Mouse (Mus musculus) brain, adult 2 months (tissue): ENCODE results near the gene Ano1.
A peak's percentile ranks its signal among the peaks of the same experiment; 100 is the strongest.

ENCODE experiments used
- DNase-seq: peaks from one replicate; pipeline ENCODE4 v3.0.0; 2011; ENCODE audit warnings: low read depth, low spot score

Gene Ano1

DNA sequence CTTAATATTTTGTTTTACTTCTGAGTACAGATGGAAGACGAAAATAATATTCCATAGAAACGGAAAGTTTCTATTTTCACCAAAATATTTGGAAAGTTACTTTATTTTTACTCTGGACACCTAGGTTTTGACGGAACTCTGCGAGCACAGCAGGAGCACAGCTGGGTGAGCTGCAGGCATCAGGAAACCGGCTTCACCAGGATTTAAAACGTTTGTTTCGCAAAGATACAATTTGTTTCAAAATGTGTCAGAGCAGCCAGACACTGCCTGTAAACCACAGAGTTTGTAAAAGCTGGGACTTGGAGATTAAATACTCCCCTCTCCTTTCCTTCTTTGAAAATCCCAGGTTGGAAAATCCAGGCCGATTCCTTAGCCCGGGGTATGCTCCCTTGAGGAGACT, 53.9 kb downstream of the Ano1 start:
- DNase-seq: no peak

DNA sequence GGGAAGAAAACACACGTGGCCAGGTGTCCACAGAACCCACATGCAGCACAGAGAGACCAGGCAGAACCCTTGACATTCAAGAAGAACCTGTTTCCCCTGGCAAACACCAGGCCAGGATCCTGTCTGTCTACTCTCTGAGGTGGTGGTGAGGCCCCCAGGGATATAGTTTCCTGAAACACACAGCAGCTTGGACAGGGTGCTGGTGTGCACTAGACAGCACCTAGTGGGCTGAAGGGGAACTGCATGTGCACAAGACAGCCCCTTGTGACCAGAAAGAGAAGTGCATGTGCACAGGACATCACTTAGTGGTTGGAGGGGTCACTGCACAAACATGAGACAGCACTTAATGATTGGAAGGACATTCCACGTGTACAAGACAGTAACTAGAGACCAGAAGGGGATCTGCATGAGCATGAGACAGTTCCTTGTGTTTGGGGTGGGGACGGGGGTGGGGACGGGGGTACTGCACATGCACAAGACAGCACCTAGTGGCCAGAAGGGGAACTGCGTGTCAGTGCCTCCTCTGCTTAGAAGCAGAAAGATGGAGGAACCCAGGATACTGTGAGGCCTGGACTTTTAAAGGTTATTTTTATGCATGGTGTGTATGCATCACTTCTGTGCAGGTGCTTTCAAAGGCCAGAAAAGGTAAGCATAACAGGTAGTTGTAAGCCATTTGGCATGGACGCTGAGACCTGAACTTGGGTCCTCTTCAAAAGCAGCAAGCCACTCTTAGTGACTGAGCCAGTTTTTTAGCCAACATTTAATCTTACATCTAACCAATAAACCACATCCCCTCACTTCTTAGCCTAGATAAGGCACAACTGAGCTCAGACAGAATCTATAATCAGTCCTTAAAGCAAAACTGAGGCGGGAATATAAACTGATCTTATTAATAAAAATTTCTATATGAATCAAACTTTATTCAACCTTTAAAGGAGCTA, 54.7 kb downstream of the Ano1 start:
- DNase-seq: no peak

DNA sequence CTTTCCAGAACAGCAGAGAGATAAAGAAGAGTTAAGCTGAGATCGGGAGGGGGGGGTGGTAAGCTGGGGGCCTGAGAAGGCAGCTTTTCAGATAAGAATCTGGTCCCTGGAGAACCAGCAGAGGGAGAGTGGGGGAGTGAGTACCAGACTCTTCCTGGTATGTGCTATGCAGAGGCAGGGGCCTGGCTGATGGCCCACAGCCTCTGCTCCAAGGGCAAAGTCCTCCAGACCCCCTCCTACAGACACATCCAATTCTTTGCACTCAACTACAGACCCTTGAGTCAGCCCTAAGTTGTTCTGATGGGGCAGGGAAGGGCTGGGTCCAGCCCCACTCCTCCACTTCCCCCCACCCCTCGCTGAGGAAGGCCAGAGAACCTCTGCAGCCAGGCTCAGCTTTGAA, 61.9 kb downstream of the Ano1 start:
- DNase-seq: no peak

DNA sequence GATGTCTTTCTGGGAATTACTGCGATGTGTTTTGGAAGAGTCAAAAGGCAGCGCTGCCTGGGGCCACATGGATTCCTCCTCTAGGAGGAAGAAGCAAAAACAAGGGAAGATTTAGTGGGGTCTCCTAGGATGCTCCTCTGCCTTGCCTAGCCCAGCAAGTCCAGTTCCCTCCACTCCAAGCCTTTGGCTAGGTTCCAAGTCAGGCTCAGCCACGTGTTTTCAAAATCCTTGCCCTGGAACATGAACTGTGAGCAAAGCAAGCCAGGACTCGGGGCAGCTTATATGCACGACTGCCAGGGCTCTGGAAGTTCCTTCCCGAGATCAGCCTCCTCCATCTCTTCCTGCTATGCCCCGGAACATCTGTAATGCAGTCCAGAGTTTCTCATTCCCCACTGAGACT, 62.6 kb downstream of the Ano1 start:
- DNase-seq: no peak

DNA sequence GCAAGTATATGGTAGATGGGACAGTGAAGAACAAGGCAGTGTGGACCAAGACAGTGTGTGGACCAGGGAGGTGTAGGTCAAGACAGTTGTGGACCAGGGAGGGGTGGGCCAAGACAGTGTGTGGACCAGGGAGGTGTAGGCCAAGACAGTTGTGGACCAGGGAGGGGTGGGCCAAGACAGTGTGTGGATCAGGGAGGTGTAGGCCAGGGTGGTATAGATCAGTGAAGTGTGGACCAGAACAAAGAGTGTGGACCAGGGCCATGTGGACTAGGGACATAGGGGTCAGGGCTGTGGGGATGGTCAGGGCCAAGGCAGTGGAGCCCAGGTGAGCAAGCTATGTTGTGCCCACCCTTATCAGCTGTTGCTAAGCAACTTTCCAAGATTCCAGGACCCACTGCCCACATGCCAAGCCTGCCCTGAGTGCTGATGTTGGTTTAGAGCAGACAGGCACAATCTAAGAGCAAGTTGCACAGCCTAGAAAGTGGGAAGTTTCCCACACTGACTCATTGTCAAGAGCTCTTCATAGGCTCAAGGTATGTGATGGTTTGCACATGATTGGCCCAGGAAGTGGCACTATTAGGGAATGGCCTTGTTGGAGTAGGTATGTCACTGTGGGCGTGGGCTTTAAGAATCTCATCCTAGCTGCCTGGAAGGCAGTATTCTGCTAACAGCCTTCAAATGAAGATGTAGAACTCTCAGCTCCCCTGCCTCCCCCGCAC, 64.0 kb downstream of the Ano1 start:
- DNase-seq: no peak

DNA sequence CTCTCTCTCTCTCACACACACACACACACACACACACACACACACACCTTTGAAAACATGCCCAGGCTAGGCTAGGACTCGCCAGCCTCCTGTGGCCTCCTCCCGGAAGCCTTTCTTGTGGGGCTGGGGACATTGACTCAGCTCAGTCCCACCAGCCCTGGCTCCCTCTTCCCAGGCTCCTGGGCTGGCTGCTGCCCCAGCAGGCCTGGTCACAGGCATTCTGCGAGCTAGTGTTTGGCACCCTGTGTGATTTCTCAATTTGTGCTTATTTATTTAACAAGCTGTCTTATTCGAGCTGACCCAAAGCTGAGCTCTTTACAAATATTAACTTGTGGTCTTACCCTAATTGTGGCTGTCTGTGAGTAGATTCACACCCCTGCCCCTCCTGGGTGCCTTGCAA, 66.8 kb downstream of the Ano1 start:
- DNase-seq: no peak

DNA sequence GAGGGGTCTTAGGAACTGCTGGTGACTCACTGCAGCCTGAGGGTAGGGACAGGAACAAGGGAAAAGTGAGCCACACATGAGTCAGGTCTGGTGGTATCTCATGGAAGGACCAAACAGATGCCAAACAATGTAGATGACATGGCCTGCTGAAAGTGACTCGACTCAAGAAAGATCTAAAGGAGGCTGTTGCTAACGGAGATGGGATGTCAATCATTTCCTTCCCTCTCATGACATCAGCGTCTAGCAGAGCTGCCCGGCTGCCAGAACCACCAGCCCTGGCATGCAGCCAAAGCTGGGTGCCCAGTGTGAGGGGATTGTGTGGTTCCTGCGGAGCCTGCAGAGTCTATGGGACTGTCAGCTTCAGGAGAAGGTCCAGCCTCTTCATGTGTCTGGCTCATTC, 67.3 kb downstream of the Ano1 start:
- DNase-seq: peak; percentile 14

DNA sequence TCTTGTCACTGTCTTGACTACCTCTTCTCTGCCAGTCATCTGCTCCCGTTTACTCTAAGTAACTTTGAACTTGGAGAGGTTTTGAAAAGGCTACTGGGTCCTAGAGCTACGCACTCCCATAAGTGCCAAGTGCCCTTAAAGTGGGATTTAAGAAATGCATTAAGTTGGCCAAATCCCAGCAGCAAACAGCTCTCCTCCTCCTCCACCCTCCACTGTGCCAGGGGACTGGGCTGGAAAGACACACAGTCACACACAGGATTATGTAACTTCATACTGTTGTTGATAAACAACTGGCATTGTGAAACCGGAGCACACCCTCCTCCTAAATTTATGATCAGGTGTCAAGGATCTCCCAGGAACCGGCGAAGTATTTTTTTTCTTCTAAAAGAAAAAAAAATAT, 71.7 kb downstream of the Ano1 start:
- no peak for DNase-seq

DNA sequence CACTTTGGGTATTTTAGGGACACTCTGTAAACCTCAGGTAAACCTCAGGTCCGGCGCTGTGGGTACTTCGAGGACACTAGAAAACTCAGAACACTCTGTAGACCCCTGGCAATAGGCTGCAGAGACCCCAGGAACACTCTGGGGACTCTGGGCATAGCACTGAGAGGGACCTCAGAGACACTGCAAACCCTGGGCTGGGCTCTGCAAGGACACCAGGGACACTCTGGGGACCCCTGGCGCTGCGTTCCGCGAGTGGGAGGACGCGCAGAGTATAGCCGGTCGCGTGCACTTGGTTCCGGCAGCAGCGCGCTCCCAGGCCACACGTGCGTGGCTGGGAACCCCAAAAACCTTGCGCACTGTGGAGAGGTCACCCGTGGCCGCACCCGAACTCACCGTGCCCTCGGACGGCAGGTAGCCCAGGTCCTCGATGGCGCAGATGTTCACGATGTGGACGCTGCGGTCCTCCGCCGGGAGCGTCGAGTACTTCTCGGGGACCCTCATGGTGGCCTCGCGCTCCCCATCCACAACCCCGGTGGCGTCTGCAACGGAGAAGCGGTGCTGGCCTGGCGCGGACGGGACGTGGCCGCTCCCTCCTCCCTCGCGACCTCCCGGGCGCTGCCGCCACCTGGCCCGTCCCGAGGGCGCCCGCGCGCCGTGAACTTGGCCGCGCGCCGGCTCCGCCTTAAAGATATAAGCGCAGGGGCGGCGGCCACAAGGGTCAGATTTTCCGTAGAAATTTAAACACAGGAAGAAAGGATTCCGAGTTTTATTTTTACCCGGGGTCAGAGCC, 73.3 kb downstream of the Ano1 start:
- no peak for DNase-seq

DNA sequence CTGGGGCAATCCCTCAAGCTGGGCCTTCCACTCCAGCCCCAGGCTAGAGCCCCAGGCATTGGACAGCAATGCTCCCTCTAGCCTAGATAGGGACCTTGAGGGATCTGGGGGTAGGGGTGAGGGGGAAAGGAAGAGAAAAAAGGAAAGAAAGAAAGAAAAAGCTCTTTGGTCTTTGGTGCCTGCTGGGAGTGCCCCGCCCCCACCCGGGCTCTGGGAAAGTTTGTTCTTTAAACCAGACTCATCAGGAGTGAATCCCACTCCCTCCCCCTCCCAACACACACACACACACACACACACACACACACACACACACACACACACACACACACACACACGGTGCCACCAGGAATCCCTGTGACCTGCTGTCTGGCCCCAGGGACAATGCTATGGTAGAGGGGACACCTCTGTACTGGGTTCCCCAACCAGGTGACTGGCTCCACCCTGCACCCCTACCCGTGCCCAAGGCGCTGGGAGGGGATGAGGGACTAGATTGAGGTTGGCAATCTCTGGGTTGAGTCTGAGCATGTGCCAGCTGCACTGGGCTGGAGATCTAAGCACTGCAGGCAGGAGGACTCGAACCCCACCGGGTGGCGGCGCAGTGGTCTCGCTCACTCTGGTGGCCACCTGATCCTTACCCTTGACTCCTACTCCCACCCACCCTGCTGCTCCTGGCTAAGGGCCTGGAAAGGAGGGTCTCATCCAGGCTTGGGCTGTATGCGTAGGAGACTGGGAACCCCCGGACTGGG, 74.3 kb downstream of the Ano1 start:
- no peak for DNase-seq

DNA sequence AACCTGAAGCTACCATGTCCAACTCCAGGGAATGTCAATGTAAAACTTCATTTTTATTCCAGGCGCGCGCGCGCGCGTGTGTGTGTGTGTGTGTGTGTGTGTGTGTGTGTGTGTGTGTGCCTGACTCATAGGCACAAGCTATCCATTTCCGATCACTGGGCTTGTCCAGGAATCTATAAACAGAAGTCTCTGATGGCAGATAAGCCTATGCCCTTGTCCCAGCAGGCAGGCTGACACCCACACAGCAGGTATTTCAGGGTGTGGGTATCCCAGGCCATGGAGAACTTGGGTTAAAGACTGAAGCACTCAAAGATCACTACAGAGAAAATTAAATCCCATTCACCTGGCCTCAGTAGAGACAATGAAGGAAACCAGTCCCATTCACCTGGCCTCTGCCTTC, 76.1 kb downstream of the Ano1 start:
- DNase-seq: no peak

DNA sequence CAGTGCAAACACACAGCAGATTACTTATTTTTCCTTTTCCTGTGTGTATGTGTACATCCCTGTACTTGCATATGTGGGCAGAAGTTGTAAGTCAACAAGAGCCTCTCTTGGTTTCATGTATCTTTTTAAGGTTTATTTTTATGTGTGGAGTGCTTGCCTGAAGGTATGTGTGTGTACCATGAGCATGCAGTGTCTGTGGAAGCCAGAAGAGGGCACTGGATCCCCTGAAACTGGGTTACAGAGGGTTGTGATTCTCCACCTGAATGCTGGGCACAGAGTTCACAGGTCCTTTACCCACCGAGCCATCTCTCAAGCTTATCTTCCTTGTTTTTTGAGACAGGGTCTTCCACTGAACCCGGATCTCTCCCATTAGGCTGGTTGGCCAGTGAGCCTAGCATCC, 81.9 kb downstream of the Ano1 start:
- no peak for DNase-seq

DNA sequence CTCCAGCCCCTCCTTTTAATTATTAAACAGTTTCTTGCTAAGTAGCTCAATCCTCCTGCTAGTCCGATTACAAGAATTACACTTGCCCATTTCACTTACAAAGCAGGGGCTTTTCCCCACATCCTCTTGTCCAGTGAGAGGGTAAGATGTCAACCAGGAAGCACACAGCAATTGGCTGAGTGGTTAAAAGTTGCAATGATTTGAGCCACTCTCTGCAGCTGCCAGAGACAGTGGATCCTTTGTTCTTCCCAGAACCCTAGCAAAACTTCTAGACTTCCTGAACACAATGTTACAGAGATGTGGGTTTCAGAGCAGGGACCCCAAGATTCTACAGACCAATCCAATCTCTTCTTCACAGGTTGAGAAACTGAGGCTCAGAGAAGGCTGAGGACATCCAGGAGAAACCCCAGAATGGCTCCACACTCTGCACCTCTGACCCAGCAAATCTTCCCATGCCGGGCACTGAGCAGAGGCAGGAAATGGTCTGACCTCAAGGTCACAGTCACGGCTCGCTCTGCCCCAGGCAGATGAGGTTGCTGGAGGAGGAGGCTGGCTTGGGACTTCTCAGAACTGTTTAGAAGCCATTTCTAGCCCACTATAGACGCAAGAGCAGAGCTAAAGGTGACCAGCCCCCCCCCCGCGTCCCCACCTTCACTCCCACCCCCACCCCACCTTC, 83.0 kb downstream of the Ano1 start:
- DNase-seq: no peak

DNA sequence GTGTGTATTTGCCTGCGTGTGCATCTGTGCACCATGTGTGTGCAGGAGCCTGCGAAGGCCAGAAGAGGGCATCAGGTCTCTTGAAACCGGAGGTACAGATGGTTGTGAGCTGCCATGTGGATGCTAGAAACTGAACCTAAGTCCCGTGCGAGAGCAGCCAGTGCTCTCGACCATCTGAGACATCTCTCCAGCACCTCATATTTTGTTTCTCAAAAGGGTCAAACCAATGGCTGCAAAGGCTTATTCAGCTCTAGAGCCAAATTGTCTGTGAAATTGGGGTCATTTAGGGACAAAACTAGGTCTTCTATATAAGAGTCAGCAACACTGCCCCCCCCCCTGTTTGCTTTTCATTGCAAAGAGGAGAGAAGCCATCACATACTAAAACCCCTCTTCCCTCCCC, 84.7 kb downstream of the Ano1 start:
- no peak for DNase-seq

DNA sequence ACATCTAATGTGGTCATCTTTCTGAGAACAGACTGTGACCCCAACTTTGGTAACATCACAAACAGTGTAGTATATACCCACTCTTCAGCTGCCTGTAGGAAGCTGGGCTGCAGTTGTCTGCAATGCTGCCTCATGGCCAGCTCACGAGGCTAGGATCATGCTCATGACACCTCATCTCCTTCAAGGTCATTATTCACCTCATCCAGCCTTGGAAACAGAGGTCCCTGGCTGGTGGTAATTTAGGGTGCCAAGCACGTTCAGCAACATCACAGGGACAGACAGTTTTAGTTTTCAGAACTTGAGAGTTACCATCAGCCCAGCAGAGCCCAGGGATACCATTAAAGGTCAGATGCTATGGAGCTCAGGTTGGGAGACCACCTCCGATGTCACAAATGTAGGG, 86.2 kb downstream of the Ano1 start:
- DNase-seq: no peak

DNA sequence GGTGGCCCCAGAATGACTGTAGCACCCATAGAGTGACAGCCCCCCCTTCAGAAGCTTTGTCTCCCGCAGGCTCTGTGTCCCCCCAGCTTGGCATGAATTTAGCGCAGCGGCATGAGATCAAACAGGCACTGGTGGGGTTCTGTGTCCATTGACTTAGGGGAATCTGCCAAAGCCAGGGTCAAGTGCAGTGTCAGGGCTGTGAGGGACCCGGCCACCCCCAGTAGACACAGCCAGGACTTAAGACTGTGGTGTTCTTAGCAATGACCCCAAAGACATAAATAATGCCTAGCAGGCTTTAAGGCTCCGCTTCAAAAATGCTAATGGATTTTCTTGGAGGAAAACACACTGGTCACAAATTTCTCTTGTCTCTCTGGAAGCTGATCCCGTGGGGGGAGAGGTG, 88.2 kb downstream of the Ano1 start:
- DNase-seq: no peak

DNA sequence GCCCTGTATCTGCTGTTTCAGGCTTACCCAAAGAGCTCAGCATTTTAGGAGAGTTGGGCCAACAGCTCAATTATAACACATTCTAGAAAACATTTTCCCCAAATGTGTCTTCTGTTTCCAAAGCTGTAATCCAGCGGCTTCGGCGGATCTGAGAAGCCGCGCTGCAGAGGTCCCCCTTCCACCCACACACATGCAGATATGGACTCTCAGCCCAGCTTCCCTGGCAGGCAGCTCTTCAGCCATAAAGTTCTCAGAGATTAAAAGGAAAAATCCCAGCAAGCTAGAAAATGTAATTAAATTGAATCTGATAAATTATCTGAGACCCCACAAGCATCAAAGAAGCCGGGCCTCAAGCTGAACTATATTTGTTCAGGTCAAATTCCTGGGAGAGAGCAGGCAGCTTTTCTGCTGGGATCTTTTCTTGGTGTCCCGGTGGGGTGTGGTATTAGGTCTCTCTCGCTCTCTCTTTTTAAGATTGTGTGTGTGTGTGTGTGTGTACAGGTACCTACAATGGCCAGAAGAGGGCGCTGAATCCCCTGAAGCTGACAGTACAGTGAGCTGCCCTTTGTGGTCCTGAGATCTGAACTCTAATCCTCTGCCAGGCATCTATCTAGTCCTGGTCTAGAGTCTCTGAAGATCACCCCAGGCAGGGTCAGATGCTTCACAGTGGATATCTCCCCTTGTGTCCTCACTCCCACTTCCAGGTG, 95.4 kb downstream of the Ano1 start:
- no peak for DNase-seq

DNA sequence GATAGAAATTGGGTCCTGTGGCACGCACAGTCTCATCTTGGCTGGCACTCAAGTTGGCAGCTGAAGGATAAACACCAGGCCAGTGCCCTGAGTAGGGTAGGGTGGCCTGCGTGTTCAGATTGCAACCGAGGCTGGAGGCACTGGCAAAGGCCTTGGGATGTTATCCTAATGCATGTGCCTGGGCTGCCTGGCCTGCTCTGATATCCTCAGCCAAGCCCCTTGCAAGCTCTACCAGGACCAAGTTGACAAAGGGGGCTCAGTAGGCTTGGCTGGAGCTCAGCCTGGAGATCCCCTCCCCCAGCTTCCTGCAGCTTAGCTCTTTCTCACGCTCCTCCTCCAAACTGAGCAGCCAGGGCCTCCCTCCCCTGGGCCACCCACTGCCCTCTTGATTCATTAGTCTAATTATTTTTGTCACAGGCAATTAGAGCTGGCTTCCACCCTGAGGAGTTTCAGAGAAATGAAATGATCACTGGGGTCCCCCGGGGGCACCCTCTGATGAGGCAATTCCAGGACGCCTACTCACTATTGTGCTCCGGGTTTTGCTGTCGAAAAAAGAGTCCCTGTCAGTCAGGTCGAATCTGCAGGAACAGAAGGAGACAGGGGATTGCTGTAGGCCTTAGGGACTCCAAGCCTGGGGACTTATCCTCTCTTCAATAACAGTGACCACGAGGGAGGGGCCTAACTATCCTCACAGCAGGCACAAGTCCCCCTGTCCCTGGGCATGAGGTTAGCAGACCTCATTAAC, 97.9 kb downstream of the Ano1 start:
- peak; percentile 73 for DNase-seq

DNA sequence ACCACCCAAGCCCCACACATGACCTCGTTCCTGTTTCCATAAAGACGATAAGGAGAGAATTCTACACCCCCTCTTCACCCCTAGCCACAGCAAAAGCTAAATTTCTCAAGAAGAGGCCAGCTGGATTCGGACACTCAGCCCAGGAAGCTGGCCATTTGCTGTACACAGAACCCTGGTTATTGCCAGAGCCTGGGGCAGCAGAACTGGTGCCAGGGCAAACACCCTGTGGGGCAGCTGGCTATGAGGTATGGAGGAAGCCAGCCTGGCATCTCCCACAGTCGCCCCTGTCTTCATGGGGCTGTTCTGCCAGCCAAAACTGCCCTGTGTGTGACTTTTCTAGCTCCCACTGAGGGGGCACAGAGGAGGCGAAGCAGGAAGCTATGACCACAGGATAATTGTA, 104.2 kb downstream of the Ano1 start:
- DNase-seq: peak; percentile 42

DNA sequence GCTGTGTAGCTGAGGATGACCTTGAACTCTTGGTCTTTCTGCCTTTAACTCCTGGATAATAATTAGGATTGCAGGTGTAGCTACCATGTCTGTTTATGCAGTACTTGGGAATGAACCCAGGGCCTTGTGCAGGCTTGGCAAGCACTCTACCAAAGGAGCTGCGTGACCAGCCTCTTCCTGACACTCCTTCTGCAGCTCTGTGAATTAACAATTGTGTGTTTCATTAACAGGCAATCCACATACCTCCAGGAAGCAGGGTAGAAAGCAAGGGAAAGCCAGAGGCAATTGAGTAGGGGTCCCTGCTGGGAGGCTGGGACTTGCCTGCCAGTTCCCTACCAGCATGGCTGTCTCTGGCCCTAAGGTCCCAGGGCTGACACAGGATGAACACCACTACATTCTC, 111.0 kb downstream of the Ano1 start:
- peak; percentile 13 for DNase-seq
